Mouse (Mus musculus): ENCODE data around the gene Tsg101. TPM values are rescaled to one million over a fixed set of nuclear protein-coding genes. Genes with fewer than 3 reads are reported as not detected.
A peak's percentile ranks its signal among the peaks of the same experiment; 100 is the strongest.

The Tsg101 gene
- polyA plus RNA-seq, 1 experiment from 2014 or later: 107 TPM

DNA sequence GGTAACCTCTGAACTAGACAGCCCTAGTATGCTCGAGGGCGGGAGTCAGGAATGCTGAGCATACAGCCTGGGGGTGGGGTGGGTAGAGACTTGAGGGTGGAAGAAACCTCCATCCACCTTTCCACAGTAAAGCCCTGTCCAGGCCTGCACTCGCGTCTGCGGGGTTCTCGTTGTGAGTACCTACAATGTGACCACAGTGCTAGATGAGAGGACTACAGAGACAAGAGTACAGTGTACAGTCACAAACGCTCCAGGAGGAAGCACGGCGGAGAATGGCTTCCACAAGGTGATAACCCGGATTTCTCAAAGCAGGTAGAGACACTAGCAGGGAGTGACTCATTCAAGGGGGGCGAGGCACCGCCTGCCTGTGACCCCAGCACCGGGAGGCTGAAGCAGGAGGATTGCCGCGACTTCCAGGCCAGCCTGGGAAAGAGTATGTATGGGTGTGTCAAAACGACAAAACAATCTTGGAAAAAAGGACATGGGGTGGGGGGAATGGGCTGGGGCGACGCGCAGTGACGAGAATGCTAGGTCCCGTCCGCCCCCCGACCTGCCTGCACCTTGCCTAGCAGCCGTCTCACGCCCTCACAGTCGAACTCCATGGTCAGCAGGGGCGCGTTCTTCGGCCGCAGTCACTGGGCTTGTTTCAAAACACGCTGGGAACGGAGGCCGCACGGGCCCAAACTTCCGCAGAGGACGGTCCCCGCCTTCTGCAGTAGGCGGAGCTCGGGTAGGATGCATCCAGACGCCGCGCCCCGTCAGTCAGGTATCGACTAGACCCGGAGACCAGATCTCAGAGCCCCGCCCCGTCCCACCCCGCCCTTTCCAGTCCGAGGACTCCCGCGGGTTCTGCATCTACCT lies 38.3 kb upstream of the Tsg101 start, which contains the start of gene Uevld:
Gene Uevld, minus strand, starts transcription at position 697 of the 861 bp plus-strand sequence.
- ATAC-seq: peak; percentile 93
- Histone ChIP-seq H3K27ac (ENCODE audit: low read depth, low read length) (peak within 1 kb of the TSS; percentile 41), H3K9me3 (ENCODE audit: control insufficient read depth) (no peaks in the 10 kb centered on the region), H3K4me1 (replicated peaks; ENCODE audit: control insufficient read depth, insufficient read depth, low read length) (no peaks in the 10 kb centered on the region), H3K9ac (ENCODE audit: low read depth, low read length) (peak within 1 kb of the TSS; percentile 74), H3K4me2 (replicated peaks; ENCODE audit: low read depth) (peak within 1 kb of the TSS; percentile 95), H3K36me3 (ENCODE audit: control insufficient read depth, insufficient read depth) (peaks cover 14% of the 10 kb centered on the region; the same call in 1 of the 2 replicates), H3K4me3 (ENCODE audit: low read depth, low read length) (peak within 1 kb of the TSS; percentile 78), H3K27me3 (replicated peaks; ENCODE audit: control insufficient read depth, insufficient read depth, low read length) (no peaks in the 10 kb centered on the region)
- WGBS: under 1% methylated on average over 51 of the region's 51 CpGs
- peak; percentile 57 for TF ChIP-seq CTCF (IDR thresholded peaks at IDR 0.05; ENCODE audit: low read depth)

DNA sequence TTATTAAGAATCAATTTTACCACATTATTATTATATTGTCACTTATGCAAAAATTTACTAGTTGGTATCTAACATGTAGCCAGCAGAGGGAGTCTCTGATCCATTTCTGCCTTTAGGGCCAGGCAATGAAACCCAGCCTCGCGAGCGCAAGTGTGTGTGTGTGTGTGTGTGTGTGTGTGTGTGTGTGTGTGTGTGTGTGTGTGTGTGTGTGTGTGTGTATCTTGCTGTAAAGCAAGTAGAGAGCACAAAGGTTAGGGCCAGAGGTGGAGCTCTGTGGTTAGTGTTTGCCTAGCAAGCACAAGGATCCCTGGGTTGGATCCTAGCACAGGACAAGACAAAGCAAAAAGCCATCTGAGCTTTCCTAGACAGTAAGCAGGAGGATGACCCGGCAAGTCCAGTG lies 16.1 kb upstream of the Tsg101 start:
- peak; percentile 80 for ATAC-seq
- peaks cover 67% of the 10 kb centered on the region for H3K36me3 ChIP-seq (ENCODE audit: control insufficient read depth, insufficient read depth)
- no peak overlapping the region for H3K27ac ChIP-seq (ENCODE audit: low read depth, low read length)
- no peak overlapping the region for H3K9ac ChIP-seq (ENCODE audit: low read depth, low read length)
- WGBS: 29% methylated on average over 4 of the region's 4 CpGs
- no peak overlapping the region for H3K4me2 ChIP-seq (replicated peaks; ENCODE audit: low read depth)
- H3K9me3 ChIP-seq (ENCODE audit: control insufficient read depth): no peaks in the 10 kb centered on the region
- no peaks in the 10 kb centered on the region for H3K4me1 ChIP-seq (replicated peaks; ENCODE audit: control insufficient read depth, insufficient read depth, low read length)
- H3K4me3 ChIP-seq (ENCODE audit: low read depth, low read length): no peak overlapping the region
- TF ChIP-seq CTCF (IDR thresholded peaks at IDR 0.05; ENCODE audit: low read depth): peak; percentile 77
- no peaks in the 10 kb centered on the region for H3K27me3 ChIP-seq (replicated peaks; ENCODE audit: control insufficient read depth, insufficient read depth, low read length)

GRCm38 (mm10) chr7:46934788-46935187 lies 15.0 kb upstream of the Tsg101 start:
- Histone ChIP-seq H3K9ac (ENCODE audit: low read depth, low read length) (no peak overlapping the region), H3K36me3 (ENCODE audit: control insufficient read depth, insufficient read depth) (peaks cover 67% of the 10 kb centered on the region), H3K27ac (ENCODE audit: low read depth, low read length) (no peak overlapping the region), H3K4me3 (ENCODE audit: low read depth, low read length) (no peak overlapping the region), H3K27me3 (replicated peaks; ENCODE audit: control insufficient read depth, insufficient read depth, low read length) (no peaks in the 10 kb centered on the region), H3K9me3 (ENCODE audit: control insufficient read depth) (no peaks in the 10 kb centered on the region), H3K4me1 (replicated peaks; ENCODE audit: control insufficient read depth, insufficient read depth, low read length) (no peaks in the 10 kb centered on the region), H3K4me2 (replicated peaks; ENCODE audit: low read depth) (no peak overlapping the region)
- TF ChIP-seq CTCF (IDR thresholded peaks at IDR 0.05; ENCODE audit: low read depth): no peak
- no peak for ATAC-seq
- 79% methylated on average over 8 of the region's 8 CpGs for WGBS

DNA sequence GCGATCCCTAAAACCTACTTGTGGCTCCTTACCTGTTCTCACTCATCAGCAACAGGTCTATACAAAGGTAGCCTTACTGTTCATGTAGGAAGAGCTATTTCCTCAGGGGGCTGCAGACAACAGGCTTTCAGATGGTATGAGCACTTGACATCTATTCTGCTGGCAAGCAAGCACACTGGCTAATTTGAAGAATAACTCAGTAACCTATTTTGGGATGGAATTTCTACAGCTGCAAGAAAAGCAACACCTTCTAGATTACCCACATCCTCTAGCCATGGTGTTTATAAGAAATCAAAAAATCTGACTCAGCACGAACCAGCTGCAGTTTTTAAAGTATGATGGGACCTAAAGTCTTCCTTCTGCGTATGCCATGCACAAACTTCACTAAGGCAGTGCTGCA lies 11.6 kb upstream of the Tsg101 start:
- no peak for TF ChIP-seq CTCF (IDR thresholded peaks at IDR 0.05; ENCODE audit: low read depth)
- 98% methylated on average over 3 of the region's 3 CpGs for WGBS
- peaks cover 44% of the 10 kb centered on the region for H3K36me3 ChIP-seq (ENCODE audit: control insufficient read depth, insufficient read depth)

DNA sequence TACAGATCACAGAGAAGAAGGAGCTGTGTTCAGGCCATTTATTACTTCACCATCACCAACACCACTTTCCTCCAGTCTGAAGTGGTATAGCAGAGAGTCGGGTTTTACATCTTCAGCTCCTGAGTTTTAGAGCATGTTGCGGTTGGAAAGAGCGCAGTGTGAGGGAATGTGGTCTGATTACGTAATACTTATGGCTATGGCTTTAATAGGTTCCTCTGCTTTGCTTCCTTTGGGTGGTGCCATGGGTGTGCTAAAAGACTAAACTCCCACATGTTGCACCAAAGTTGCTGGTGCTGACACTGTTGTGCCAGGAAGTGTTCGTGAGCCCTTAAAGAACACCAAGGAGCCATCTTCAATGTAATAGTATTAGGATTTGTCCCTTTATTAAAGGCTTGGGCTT lies 8.5 kb upstream of the Tsg101 start:
- H3K4me2 ChIP-seq (replicated peaks; ENCODE audit: low read depth): no peak overlapping the region
- TF ChIP-seq CTCF (IDR thresholded peaks at IDR 0.05; ENCODE audit: low read depth): no peak
- 85% methylated on average over 5 of the region's 5 CpGs for WGBS
- H3K36me3 ChIP-seq (ENCODE audit: control insufficient read depth, insufficient read depth): peaks cover 31% of the 10 kb centered on the region
- no peak overlapping the region for H3K4me3 ChIP-seq (ENCODE audit: low read depth, low read length)
- H3K4me1 ChIP-seq (replicated peaks; ENCODE audit: control insufficient read depth, insufficient read depth, low read length): no peaks in the 10 kb centered on the region
- no peak overlapping the region for H3K27ac ChIP-seq (ENCODE audit: low read depth, low read length)
- H3K9ac ChIP-seq (ENCODE audit: low read depth, low read length): no peak overlapping the region; the same call in 1 of the 2 replicates
- no peaks in the 10 kb centered on the region for H3K9me3 ChIP-seq (ENCODE audit: control insufficient read depth)
- ATAC-seq: no peak
- no peaks in the 10 kb centered on the region for H3K27me3 ChIP-seq (replicated peaks; ENCODE audit: control insufficient read depth, insufficient read depth, low read length)

More for the DNA sequence above, 11.6 kb upstream of the Tsg101 start:
- Histone ChIP-seq H3K27me3 (replicated peaks; ENCODE audit: control insufficient read depth, insufficient read depth, low read length) (no peaks in the 10 kb centered on the region), H3K4me2 (replicated peaks; ENCODE audit: low read depth) (no peak overlapping the region), H3K4me3 (ENCODE audit: low read depth, low read length) (no peak overlapping the region), H3K27ac (ENCODE audit: low read depth, low read length) (no peak overlapping the region), H3K4me1 (replicated peaks; ENCODE audit: control insufficient read depth, insufficient read depth, low read length) (no peaks in the 10 kb centered on the region), H3K9ac (ENCODE audit: low read depth, low read length) (no peak overlapping the region), H3K9me3 (ENCODE audit: control insufficient read depth) (no peaks in the 10 kb centered on the region)
- no peak for ATAC-seq

GRCm38 (mm10) chr7:46922075-46922474 lies 2.3 kb upstream of the Tsg101 start:
- no peak overlapping the region for H3K4me2 ChIP-seq (replicated peaks; ENCODE audit: low read depth)
- H3K4me1 ChIP-seq (replicated peaks; ENCODE audit: control insufficient read depth, insufficient read depth, low read length): no peaks in the 10 kb centered on the region
- no peak for TF ChIP-seq CTCF (IDR thresholded peaks at IDR 0.05; ENCODE audit: low read depth)
- no peak overlapping the region for H3K9ac ChIP-seq (ENCODE audit: low read depth, low read length)
- ATAC-seq: no peak
- 75% methylated on average over 4 of the region's 4 CpGs for WGBS
- H3K27ac ChIP-seq (ENCODE audit: low read depth, low read length): no peak overlapping the region
- no peaks in the 10 kb centered on the region for H3K9me3 ChIP-seq (ENCODE audit: control insufficient read depth)
- peaks cover 3% of the 10 kb centered on the region; the same call in 1 of the 2 replicates for H3K36me3 ChIP-seq (ENCODE audit: control insufficient read depth, insufficient read depth)
- H3K27me3 ChIP-seq (replicated peaks; ENCODE audit: control insufficient read depth, insufficient read depth, low read length): no peaks in the 10 kb centered on the region
- H3K4me3 ChIP-seq (ENCODE audit: low read depth, low read length): no peak overlapping the region

All from intestine, postnatal 0 days (tissue).